Mouse (Mus musculus) gastrocnemius, adult 2 months (tissue): ENCODE results near the gene Vmn1r11. TPM values are rescaled to one million over a fixed set of nuclear protein-coding genes. Genes with fewer than 3 reads are reported as not detected.

Experiments used
- DNase-seq: peaks from one replicate; pipeline ENCODE4 v3.0.0; 2022
- H3K27ac ChIP-seq: fragments of 200-600 bp; 2 replicates; pipeline ENCODE4 v1.8.1; 2022; ENCODE audit warnings: mild to moderate bottlenecking
- H3K4me3 ChIP-seq: fragments of 200-600 bp; 2 replicates; pipeline ENCODE4 v1.8.1; 2022; ENCODE audit warnings: mild to moderate bottlenecking, moderate library complexity
- CTCF ChIP-seq: fragments of 200-600 bp; IDR thresholded peaks from 2 replicates; pipeline ENCODE4 v1.8.1; 2022; ENCODE audit warnings: antibody characterized with exemption, mild to moderate bottlenecking, moderate library complexity
- intact Hi-C: fragments of 180-260 bp; cut with DNase I; formaldehyde crosslinking; loops from one replicate; pipeline ENCODE4 v1.15.1; 2025
- long read RNA-seq, 2 experiments: library from polyadenylated mRNA; stranded (forward); transcript quantifications; one replicate each; pipeline ENCODE4 v2.0.0; 2021
- total RNA-seq, 2 experiments: library from RNA; stranded (reverse); gene quantifications; 2 replicates each; pipeline ENCODE4 v1.2.3; 2021

Gene Vmn1r11
- not detected for total RNA-seq
- long read RNA-seq, experiment 1 = 0 reads
- long read RNA-seq, experiment 2 = 0 reads

- no peak within 1 kb of the TSS for H3K27ac ChIP-seq
- H3K4me3 ChIP-seq = no peak within 1 kb of the TSS
- no peak for DNase-seq
- intact Hi-C loops = no loop called here
- no peak for TF ChIP-seq CTCF
Measured at GRCm38 (mm10) chr6:57133155-57133554, at the start of gene Vmn1r11. TSS of gene Vmn1r11 (plus strand) at chr6:57133455.

- TF ChIP-seq CTCF = no peak; the same call in 1 of the 2 replicates
- intact Hi-C loops = no loop called here
- Histone ChIP-seq H3K4me3 (no peak overlapping the region), H3K27ac (no peak overlapping the region)
- no peak for DNase-seq
Measured at GRCm38 (mm10) chr6:57106358-57106757, 26.9 kb upstream of the Vmn1r11 start.

- Histone ChIP-seq H3K4me3 (no peak within 1 kb of the TSS), H3K27ac (no peak within 1 kb of the TSS)
- no peak for TF ChIP-seq CTCF
- intact Hi-C loops = no loop called here
- DNase-seq = no peak
Measured at GRCm38 (mm10) chr6:57109154-57109553, 24.1 kb upstream of the Vmn1r11 start, which contains the start of gene Vmn1r10. TSS of gene Vmn1r10 (plus strand) at chr6:57109454.

- H3K27ac ChIP-seq = no peak within 1 kb of the TSS
- no peak for TF ChIP-seq CTCF
- H3K4me3 ChIP-seq = no peak within 1 kb of the TSS
- no peak for DNase-seq
- intact Hi-C loops = no loop called here
Measured at GRCm38 (mm10) chr6:57156619-57157018, 23.4 kb downstream of the Vmn1r11 start, which contains the start of gene Vmn1r12. TSS of gene Vmn1r12 (plus strand) at chr6:57156919.

Other genes with a start within 250 kb of the Vmn1r11 start
- gene Nt5c3, start 209.5 kb upstream of the Vmn1r11 start, total RNA-seq = 10 to 100 TPM; 45.0 to 52.5 TPM
- gene Vmn1r4, start 209.4 kb upstream of the Vmn1r11 start, total RNA-seq = not detected
- not detected for gene Vmn1r5, start 163.2 kb upstream of the Vmn1r11 start, total RNA-seq
- gene Vmn1r6, start 136.2 kb upstream of the Vmn1r11 start, total RNA-seq = not detected
- gene Vmn1r7, start 108.1 kb upstream of the Vmn1r11 start, total RNA-seq = not detected
- gene Vmn1r8, start 101.2 kb upstream of the Vmn1r11 start, total RNA-seq = not detected
- gene Vmn1r9, start 66.7 kb upstream of the Vmn1r11 start, total RNA-seq = not detected
- gene Vmn1r10, start 24.0 kb upstream of the Vmn1r11 start, total RNA-seq = not detected
- gene Vmn1r12, start 23.5 kb downstream of the Vmn1r11 start, total RNA-seq = not detected
- not detected for gene Vmn1r13, start 69.8 kb downstream of the Vmn1r11 start, total RNA-seq
- not detected for gene Vmn1r14, start 98.2 kb downstream of the Vmn1r11 start, total RNA-seq
- not detected for gene Vmn1r15, start 124.5 kb downstream of the Vmn1r11 start, total RNA-seq
- gene Vmn1r16, start 196.0 kb downstream of the Vmn1r11 start, total RNA-seq = not detected
- gene Vmn1r17, start 230.3 kb downstream of the Vmn1r11 start, total RNA-seq = not detected